Mouse (Mus musculus) cerebellum, adult 9-10 months (tissue): ENCODE data around the gene Dmkn.
"Not testable (repeated sequence)": the region's sequence is repeated elsewhere in the genome, so short reads cannot be mapped to it uniquely, and the experiment has no call there.

Experiments
- DNase-seq: peaks from one replicate; pipeline ENCODE4 v3.0.0; 2022

The Dmkn gene

GRCm38 (mm10) chr7:30820854-30821445 is 57.4 kb downstream of the Dmkn start:
- no peak for DNase-seq

GRCm38 (mm10) chr7:30821532-30821931 is 58.0 kb downstream of the Dmkn start:
- DNase-seq, result no peak

GRCm38 (mm10) chr7:30823675-30824074 is 60.1 kb downstream of the Dmkn start, which contains the start of gene Ffar2:
Ffar2 (minus strand) TSS chr7:30823775.
- DNase-seq, result no peak

GRCm38 (mm10) chr7:30824306-30824705 is 60.8 kb downstream of the Dmkn start:
- no peak for DNase-seq

GRCm38 (mm10) chr7:30826660-30827059 is 63.1 kb downstream of the Dmkn start:
- no peak for DNase-seq

- not testable (repeated sequence) for DNase-seq
These were observed 65.3 kb downstream of the Dmkn start for GRCm38 (mm10) chr7:30828871-30829270.

- no peak for DNase-seq
These were observed 65.9 kb downstream of the Dmkn start for GRCm38 (mm10) chr7:30829428-30829827.
